20 mouse cellular contexts compared by ENCODE assay signal in the genomic region with DNA sequence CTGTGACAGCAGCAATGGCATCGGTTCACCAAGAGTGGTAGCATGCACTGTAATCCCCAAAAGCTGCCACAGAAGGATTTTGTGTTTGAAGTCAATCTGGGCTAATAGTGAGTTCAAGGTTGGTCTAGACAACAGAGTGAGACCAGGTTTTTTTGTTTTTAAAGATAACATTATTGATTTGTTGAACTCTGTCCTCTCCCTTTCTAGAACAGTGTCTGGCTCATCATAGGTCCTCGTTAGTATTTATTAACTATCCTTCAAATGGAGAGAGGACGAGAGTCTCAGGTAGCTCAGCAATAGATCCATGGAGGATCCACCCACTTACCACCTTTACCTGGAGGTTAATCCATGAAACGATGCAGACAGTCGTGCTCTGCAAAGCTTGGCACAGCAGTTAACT. TPM values are rescaled to one million over a fixed set of nuclear protein-coding genes. Genes with fewer than 3 reads are reported as not detected.
DNase-seq lines count a peak whose midpoint lies in the region; ATAC-seq and TF ChIP-seq lines count a peak whose summit lies in the region.
"Had no signal": no experiment of that assay in that cellular context is flagged by ENCODE, and none has a peak within 500 bp of the region (broad histone marks: within the 10 kb centered on the region; RNA-seq: fewer than 3 reads in every experiment).

No protein-coding gene starts in this region.

- TF ChIP-seq POLR2A in liver, adult 2 months (IDR thresholded peaks at IDR 0.05; ENCODE audit: extremely low read depth, insufficient read depth, low read length), result no peak

- H3K27me3 ChIP-seq in liver, adult 2 months (ENCODE audit: control insufficient read depth, insufficient read depth, low read length), result no peaks in the 10 kb centered on the region
- H3K27me3 ChIP-seq in liver, embryonic 11.5 days (replicated peaks; ENCODE audit: control insufficient read depth, insufficient read depth, low read length), result no peaks in the 10 kb centered on the region; the same call in 1 of the 2 replicates
- no peaks in the 10 kb centered on the region for H3K27me3 ChIP-seq in liver, embryonic 16.5 days (ENCODE audit: control insufficient read depth, insufficient read depth, low read depth, low read length)
- H3K27me3 ChIP-seq in liver, postnatal 0 days (ENCODE audit: insufficient read depth, low read length), result no peaks in the 10 kb centered on the region
- H3K27me3 ChIP-seq in liver, embryonic 12.5 days (replicated peaks), result no peaks in the 10 kb centered on the region

- no peaks in the 10 kb centered on the region for H3K36me3 ChIP-seq in liver, adult 2 months (ENCODE audit: control insufficient read depth, insufficient read depth, low read length)
- H3K36me3 ChIP-seq in liver, embryonic 11.5 days (ENCODE audit: control insufficient read depth, insufficient read depth, low read length), result no peaks in the 10 kb centered on the region
- H3K36me3 ChIP-seq in liver, embryonic 16.5 days (ENCODE audit: control insufficient read depth, insufficient read depth), result no peaks in the 10 kb centered on the region
- no peaks in the 10 kb centered on the region for H3K36me3 ChIP-seq in liver, postnatal 0 days (replicated peaks; ENCODE audit: insufficient read depth, low read length)
- no peaks in the 10 kb centered on the region for H3K36me3 ChIP-seq in liver, embryonic 12.5 days
- H3K36me3 ChIP-seq: G1E had no signal

- H3K27ac ChIP-seq in liver, adult 2 months (replicated peaks; ENCODE audit: insufficient read depth, low read depth, low read length), result no peak overlapping the region
- H3K27ac ChIP-seq in liver, embryonic 11.5 days (ENCODE audit: low read depth, low read length), result no peak overlapping the region
- no peak overlapping the region for H3K27ac ChIP-seq in liver, embryonic 16.5 days (ENCODE audit: low read length)
- H3K27ac ChIP-seq in liver, postnatal 0 days (ENCODE audit: low read depth), result no peak overlapping the region
- H3K27ac ChIP-seq in liver, embryonic 12.5 days, result no peak overlapping the region

- H3K79me2 ChIP-seq in liver, adult 2 months (ENCODE audit: control insufficient read depth, insufficient read depth, low read length), result no peaks in the 10 kb centered on the region

- no peak overlapping the region for H3K9ac ChIP-seq in liver, adult 2 months (ENCODE audit: low read depth, low read length)
- H3K9ac ChIP-seq in liver, embryonic 11.5 days (ENCODE audit: low read depth, low read length), result no peak overlapping the region
- H3K9ac ChIP-seq in liver, embryonic 16.5 days (ENCODE audit: low read depth, low read length), result no peak overlapping the region
- H3K9ac ChIP-seq in liver, postnatal 0 days (replicated peaks), result no peak overlapping the region
- H3K9ac ChIP-seq in liver, embryonic 12.5 days, result no peak overlapping the region

- 22% methylated on average over 5 of the region's 5 CpGs for WGBS in liver, adult 2 months
- 69% methylated on average over 5 of the region's 5 CpGs for WGBS in liver, embryonic 11.5 days
- WGBS in liver, embryonic 16.5 days (ENCODE audit: insufficient replicate concordance), result 54% methylated on average over 5 of the region's 5 CpGs
- WGBS in liver, postnatal 0 days (ENCODE audit: insufficient replicate concordance), result 56% methylated on average over 5 of the region's 5 CpGs
- 56% methylated on average over 5 of the region's 5 CpGs for WGBS in liver, embryonic 12.5 days (ENCODE audit: insufficient replicate concordance)

- ATAC-seq in liver, embryonic 11.5 days (replicated peaks; ENCODE audit: low FRiP score), result no peak
- ATAC-seq in liver, embryonic 16.5 days (ENCODE audit: low read depth), result 0 out of 2 replicates have a peak, but pooled peaks have one; percentile 21
- ATAC-seq in liver, postnatal 0 days, result peak; percentile 86
- no peak for ATAC-seq in liver, embryonic 12.5 days
- ATAC-seq: activated CD4-positive, CD25-positive, alpha-beta regulatory T cell, adult 4 months; CD4-positive, CD25-positive, alpha-beta regulatory T cell, adult 4 months; Patski had no signal

- H3K4me1 ChIP-seq in liver, adult 2 months (ENCODE audit: control insufficient read depth, insufficient read depth, low read length), result peaks cover 4% of the 10 kb centered on the region
- no peaks in the 10 kb centered on the region for H3K4me1 ChIP-seq in liver, embryonic 11.5 days (replicated peaks; ENCODE audit: control insufficient read depth, insufficient read depth, low read length)
- no peaks in the 10 kb centered on the region for H3K4me1 ChIP-seq in liver, embryonic 16.5 days (ENCODE audit: control insufficient read depth, low read depth, low read length)
- H3K4me1 ChIP-seq in liver, postnatal 0 days (ENCODE audit: insufficient read depth), result no peaks in the 10 kb centered on the region
- H3K4me1 ChIP-seq in liver, embryonic 12.5 days, result no peaks in the 10 kb centered on the region

- TF ChIP-seq CTCF in liver, adult 2 months (IDR thresholded peaks at IDR 0.05; ENCODE audit: low read depth, low read length), result no peak
- no peak for TF ChIP-seq CTCF in liver, postnatal 0 days (IDR thresholded peaks at IDR 0.05; ENCODE audit: low read depth)

- no peak overlapping the region for H3K4me2 ChIP-seq in liver, embryonic 11.5 days
- no peak overlapping the region for H3K4me2 ChIP-seq in liver, embryonic 16.5 days (ENCODE audit: low read depth, low read length)
- H3K4me2 ChIP-seq in liver, postnatal 0 days (ENCODE audit: low read depth, low read length), result no peak overlapping the region
- H3K4me2 ChIP-seq in liver, embryonic 12.5 days, result no peak overlapping the region

- H3K4me3 ChIP-seq in liver, adult 2 months (ENCODE audit: insufficient read depth, low read depth, low read length), result no peak overlapping the region
- H3K4me3 ChIP-seq in liver, embryonic 11.5 days (ENCODE audit: low read depth, low read length), result no peak overlapping the region
- no peak overlapping the region for H3K4me3 ChIP-seq in liver, embryonic 16.5 days (ENCODE audit: low read depth, low read length)
- H3K4me3 ChIP-seq in liver, postnatal 0 days (ENCODE audit: low read depth, low read length), result no peak overlapping the region
- H3K4me3 ChIP-seq in liver, embryonic 12.5 days, result no peak overlapping the region

- TF ChIP-seq EP300 in liver, postnatal 0 days (IDR thresholded peaks at IDR 0.05; ENCODE audit: low read depth), result no peak

- H3K9me3 ChIP-seq in liver, embryonic 11.5 days (ENCODE audit: control insufficient read depth, low read length), result no peaks in the 10 kb centered on the region
- H3K9me3 ChIP-seq in liver, embryonic 16.5 days (replicated peaks; ENCODE audit: control insufficient read depth, low read length), result no peaks in the 10 kb centered on the region
- no peaks in the 10 kb centered on the region for H3K9me3 ChIP-seq in liver, postnatal 0 days (ENCODE audit: low read length)
- H3K9me3 ChIP-seq in liver, embryonic 12.5 days (replicated peaks), result no peaks in the 10 kb centered on the region
- H3K9me3 ChIP-seq: G1E had no signal

- peak; percentile 84 for DNase-seq in liver, adult 2 months (ENCODE audit: extremely low read depth, low read depth, low spot score)
- no peak for DNase-seq in liver, embryonic 11.5 days (ENCODE audit: low spot score)
- no peak for DNase-seq in liver
- no peak for DNase-seq in liver, postnatal 0 days
- DNase-seq: adrenal gland, adult 2 months; adrenal gland, adult 8-10 months; adrenal gland, postnatal 10 days; adrenal gland, postnatal 14 days; adrenal gland, postnatal 25 days; adrenal gland, postnatal 36 days; B cell, adult 2 months; cerebellum, adult 11 months; cerebellum, adult 11-12 months; cerebellum, adult 18-20 months had no signal

RNA-seq across cellular contexts. Expression of a gene that starts 57.7 kb away (rescaled TPM):
- 10.3 and 12.6 TPM in 2 replicates for total RNA-seq in liver, adult 2 months (2014; rRNA removed)
- 9.4 and 14.4 TPM in 2 replicates for polyA plus RNA-seq in liver, adult 2 months (2012; rRNA removed)
- polyA plus RNA-seq in liver, embryonic 11.5 days (2014; fragmentation: Nextera tagmentation; extraction: Ambion mirVana), result 12.6 and 14.0 TPM in 2 replicates
- 6.0 and 6.9 TPM in 2 replicates for polyA plus RNA-seq in liver, embryonic 16.5 days (2015; fragmentation: Nextera tagmentation; extraction: Ambion mirVana)
- polyA plus RNA-seq in liver, postnatal 0 days (2015; fragmentation: Nextera tagmentation; extraction: Ambion mirVana), result 5.2 and 5.3 TPM in 2 replicates
- 9.9 and 10.4 TPM in 2 replicates for polyA plus RNA-seq in liver, embryonic 12.5 days (2016; fragmentation: Nextera tagmentation; extraction: Ambion mirVana)

Comparison
In these comparisons a context has a peak if more than half of its experiments do, and no peak if none do; other contexts are left out.
1. ATAC-seq: peak in liver, embryonic 16.5 days (single experiment) and liver, postnatal 0 days (single experiment); none in liver, embryonic 11.5 days (single experiment) and liver, embryonic 12.5 days (single experiment).